Mouse (Mus musculus) C2C12 (cell line): Measurements from ENCODE around the gene Sdk1. TPM values are rescaled to one million over a fixed set of nuclear protein-coding genes. Genes with fewer than 3 reads are reported as not detected.

Experiments used
- H3K27me3 ChIP-seq: one replicate; pipeline ENCODE4 v1.6.1; 2011; ENCODE audit not compliant: control insufficient read depth, insufficient read depth, insufficient read length
- H3K36me3 ChIP-seq: one replicate; pipeline ENCODE4 v1.6.1; 2011; ENCODE audit not compliant: control insufficient read depth, insufficient read depth
- H3K4me3 ChIP-seq: one replicate; pipeline ENCODE4 v1.5.1; 2011; ENCODE audit warnings: mild to moderate bottlenecking, control low read depth; ENCODE audit not compliant: poor library complexity, insufficient read depth, severe bottlenecking
- H3K79me2 ChIP-seq: one replicate; pipeline ENCODE4 v1.6.1; 2011; ENCODE audit not compliant: control insufficient read depth, insufficient read depth
- H3K79me3 ChIP-seq: one replicate; pipeline ENCODE4 v1.6.1; 2011; ENCODE audit warnings: low read depth, control low read depth
- H3ac ChIP-seq: one replicate; pipeline ENCODE3; 2011; ENCODE audit warnings: low read depth; ENCODE audit not compliant: control insufficient read depth, insufficient read length
- CEBPB ChIP-seq: IDR thresholded peaks from one replicate; pipeline ENCODE4 v1.6.1; 2011; ENCODE audit warnings: low read depth, mild to moderate bottlenecking, control low read depth, moderate library complexity
- CTCF ChIP-seq: IDR thresholded peaks from one replicate; pipeline ENCODE4 v1.5.1; 2011; ENCODE audit not compliant: control insufficient read depth, insufficient read depth, insufficient read length
- FOSL1 ChIP-seq: IDR thresholded peaks from one replicate; pipeline ENCODE4 v1.8.0; 2011; ENCODE audit warnings: mild to moderate bottlenecking, low read length; ENCODE audit not compliant: poor library complexity, insufficient read depth, severe bottlenecking
- MAX ChIP-seq: IDR thresholded peaks from one replicate; pipeline ENCODE4 v1.6.1; 2011; ENCODE audit warnings: mild to moderate bottlenecking, control low read depth
- MYOD1 ChIP-seq: IDR thresholded peaks from one replicate; pipeline ENCODE4 v1.6.1; 2011; ENCODE audit warnings: low read depth; ENCODE audit not compliant: control insufficient read depth, insufficient read length
- MYOG ChIP-seq: IDR thresholded peaks from one replicate; pipeline ENCODE4 v1.6.1; 2011; ENCODE audit not compliant: control insufficient read depth, insufficient read length; ENCODE audit errors: extremely low read depth
- USF1 ChIP-seq: IDR thresholded peaks from one replicate; pipeline ENCODE4 v1.6.1; 2011; ENCODE audit warnings: low read depth, mild to moderate bottlenecking, control low read depth, moderate library complexity
- polyA plus RNA-seq: library from polyadenylated mRNA; unstranded; fragments of >200 nt; fragmentation: generic; extraction: Trizol; gene quantifications from one replicate; pipeline ENCODE4 v1.2.1, GENCODE M21; 2012; ENCODE audit warnings: missing spikeins

Sdk1 gene
- polyA plus RNA-seq, 1 experiment = 0.61 TPM

DNA sequence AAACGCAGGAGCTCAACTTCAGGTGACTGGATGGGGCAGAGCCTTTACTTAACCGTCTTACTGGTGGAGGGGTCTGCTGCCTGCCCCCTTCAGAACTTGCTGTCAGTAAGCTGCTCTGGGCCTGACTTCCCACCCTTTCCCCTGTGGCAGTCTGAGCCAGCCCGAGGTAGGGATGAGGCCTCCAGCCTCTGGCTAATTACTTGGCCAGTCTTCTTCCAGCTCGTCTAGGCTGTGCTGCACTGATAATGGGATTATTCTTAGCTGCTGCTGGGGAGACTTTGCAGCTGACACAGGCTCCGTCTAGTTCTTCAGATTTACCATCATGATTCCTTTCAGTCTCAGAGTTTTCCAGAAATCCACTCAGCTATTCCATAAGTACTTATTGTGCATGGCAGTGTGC is 104.2 kb downstream of the Sdk1 start:
- Histone ChIP-seq H3K79me3 (no peaks in the 10 kb centered on the region), H3K27me3 (no peaks in the 10 kb centered on the region), H3K4me3 (no peak overlapping the region), H3K36me3 (no peaks in the 10 kb centered on the region), H3ac (no peak overlapping the region), H3K79me2 (no peaks in the 10 kb centered on the region)
- TF ChIP-seq MAX (no peak), FOSL1 (no peak), CEBPB (no peak), MYOG (no peak), CTCF (no peak), MYOD1 (no peak), USF1 (no peak)

DNA sequence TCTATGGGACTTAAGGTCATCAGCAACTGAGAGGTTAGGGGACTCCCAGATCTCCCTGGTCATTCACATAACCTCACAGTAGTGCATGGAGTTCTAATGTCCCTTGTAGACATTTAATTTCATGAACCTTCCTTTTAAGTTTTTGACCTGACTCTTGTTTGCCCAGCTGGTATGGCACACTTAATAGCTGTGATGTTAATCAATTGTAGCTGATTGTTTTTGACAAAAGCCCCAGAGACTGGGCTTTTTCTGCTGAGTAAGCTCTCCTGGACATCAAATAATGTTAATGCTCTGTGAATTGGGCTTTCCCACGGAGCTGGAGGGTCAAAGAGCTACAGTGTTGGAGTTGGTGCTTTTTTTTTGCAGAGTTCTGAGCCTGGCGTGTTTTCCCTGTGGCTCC is 121.4 kb downstream of the Sdk1 start:
- no peak for TF ChIP-seq MYOD1
- TF ChIP-seq CTCF = no peak
- no peak for TF ChIP-seq MYOG
- TF ChIP-seq FOSL1 = no peak
- no peak for TF ChIP-seq MAX
- TF ChIP-seq CEBPB = no peak
- no peak for TF ChIP-seq USF1
- no peak overlapping the region for H3K4me3 ChIP-seq
- H3K36me3 ChIP-seq = no peaks in the 10 kb centered on the region
- no peak overlapping the region for H3ac ChIP-seq
- no peaks in the 10 kb centered on the region for H3K27me3 ChIP-seq
- H3K79me2 ChIP-seq = no peaks in the 10 kb centered on the region
- no peaks in the 10 kb centered on the region for H3K79me3 ChIP-seq

DNA sequence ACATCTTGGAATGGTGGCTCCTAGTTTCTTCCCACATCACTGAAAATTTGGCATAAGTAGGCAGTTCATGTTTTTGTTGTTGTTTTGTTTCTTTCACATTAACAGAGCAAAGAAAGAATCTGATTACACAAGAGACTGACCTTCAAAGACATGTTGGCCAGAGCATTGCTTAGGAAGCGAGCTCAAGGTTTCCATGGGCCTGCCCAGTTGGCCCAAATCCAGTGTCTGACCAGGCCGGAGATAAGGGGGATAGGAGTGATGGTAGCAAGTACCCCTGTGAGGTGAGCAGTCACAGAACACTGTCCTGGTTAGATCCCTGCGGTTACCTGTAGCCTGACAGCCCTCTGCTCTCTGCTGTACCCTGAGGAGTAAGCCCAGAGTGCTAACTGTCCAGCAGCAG is 122.7 kb downstream of the Sdk1 start:
- no peak overlapping the region for H3ac ChIP-seq

DNA sequence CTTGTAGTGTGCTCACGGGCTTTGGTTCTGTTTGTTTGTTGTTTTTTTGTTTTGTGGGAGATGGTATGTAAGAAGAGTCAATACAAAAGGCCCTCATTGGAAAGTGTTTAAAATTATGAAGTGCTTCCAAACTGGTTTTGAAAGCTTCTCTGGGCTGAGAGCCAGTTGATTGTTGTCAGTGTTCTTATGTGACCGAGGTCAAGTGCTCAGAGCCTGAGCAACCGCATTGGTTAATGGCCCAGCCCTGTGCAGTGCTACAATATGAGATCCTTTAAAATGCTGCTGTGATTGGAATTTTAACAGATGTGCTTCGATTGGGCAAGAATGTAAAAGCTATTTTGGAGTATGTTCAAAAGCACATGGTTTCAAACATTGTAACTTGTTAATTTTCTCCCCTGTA is 127.3 kb downstream of the Sdk1 start:
- no peaks in the 10 kb centered on the region for H3K79me2 ChIP-seq
- H3K27me3 ChIP-seq = no peaks in the 10 kb centered on the region
- TF ChIP-seq CEBPB = no peak
- no peak for TF ChIP-seq MYOD1
- TF ChIP-seq MAX = no peak
- no peak for TF ChIP-seq CTCF
- no peak for TF ChIP-seq MYOG
- TF ChIP-seq FOSL1 = no peak
- TF ChIP-seq USF1 = no peak
- H3K4me3 ChIP-seq = no peak overlapping the region
- no peak overlapping the region for H3ac ChIP-seq
- no peaks in the 10 kb centered on the region for H3K36me3 ChIP-seq
- H3K79me3 ChIP-seq = no peaks in the 10 kb centered on the region

More for the DNA sequence above, 122.7 kb downstream of the Sdk1 start:
- Histone ChIP-seq H3K36me3 (no peaks in the 10 kb centered on the region), H3K27me3 (no peaks in the 10 kb centered on the region), H3K79me2 (no peaks in the 10 kb centered on the region), H3K4me3 (no peak overlapping the region), H3K79me3 (no peaks in the 10 kb centered on the region)
- TF ChIP-seq MYOD1 = no peak
- TF ChIP-seq MYOG = no peak

DNA sequence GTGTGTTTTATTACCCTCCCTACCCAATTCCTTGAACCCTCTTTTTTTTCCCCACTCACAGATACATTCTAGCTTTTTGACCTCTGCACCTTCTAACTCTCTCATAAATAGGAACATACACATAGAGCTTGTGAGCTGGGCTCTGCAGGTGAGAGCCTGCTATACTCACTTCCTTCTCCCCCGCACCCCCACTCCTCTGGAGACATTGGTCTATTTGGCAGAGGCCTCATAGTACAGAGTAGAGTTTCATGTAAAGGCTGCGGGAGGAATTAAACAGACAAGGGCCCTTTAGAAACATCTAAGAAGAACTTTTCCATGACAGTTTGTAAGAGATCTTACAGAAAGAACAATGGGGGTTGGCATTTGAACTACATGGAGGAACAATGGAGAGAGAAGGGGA is 133.5 kb downstream of the Sdk1 start:
- Histone ChIP-seq H3K4me3 (no peak overlapping the region), H3K27me3 (no peaks in the 10 kb centered on the region), H3K79me3 (no peaks in the 10 kb centered on the region), H3K79me2 (no peaks in the 10 kb centered on the region), H3K36me3 (no peaks in the 10 kb centered on the region), H3ac (no peak overlapping the region)
- no peak for TF ChIP-seq CTCF
- no peak for TF ChIP-seq MAX
- no peak for TF ChIP-seq MYOD1
- TF ChIP-seq FOSL1 = no peak
- TF ChIP-seq USF1 = no peak
- no peak for TF ChIP-seq CEBPB
- TF ChIP-seq MYOG = no peak

DNA sequence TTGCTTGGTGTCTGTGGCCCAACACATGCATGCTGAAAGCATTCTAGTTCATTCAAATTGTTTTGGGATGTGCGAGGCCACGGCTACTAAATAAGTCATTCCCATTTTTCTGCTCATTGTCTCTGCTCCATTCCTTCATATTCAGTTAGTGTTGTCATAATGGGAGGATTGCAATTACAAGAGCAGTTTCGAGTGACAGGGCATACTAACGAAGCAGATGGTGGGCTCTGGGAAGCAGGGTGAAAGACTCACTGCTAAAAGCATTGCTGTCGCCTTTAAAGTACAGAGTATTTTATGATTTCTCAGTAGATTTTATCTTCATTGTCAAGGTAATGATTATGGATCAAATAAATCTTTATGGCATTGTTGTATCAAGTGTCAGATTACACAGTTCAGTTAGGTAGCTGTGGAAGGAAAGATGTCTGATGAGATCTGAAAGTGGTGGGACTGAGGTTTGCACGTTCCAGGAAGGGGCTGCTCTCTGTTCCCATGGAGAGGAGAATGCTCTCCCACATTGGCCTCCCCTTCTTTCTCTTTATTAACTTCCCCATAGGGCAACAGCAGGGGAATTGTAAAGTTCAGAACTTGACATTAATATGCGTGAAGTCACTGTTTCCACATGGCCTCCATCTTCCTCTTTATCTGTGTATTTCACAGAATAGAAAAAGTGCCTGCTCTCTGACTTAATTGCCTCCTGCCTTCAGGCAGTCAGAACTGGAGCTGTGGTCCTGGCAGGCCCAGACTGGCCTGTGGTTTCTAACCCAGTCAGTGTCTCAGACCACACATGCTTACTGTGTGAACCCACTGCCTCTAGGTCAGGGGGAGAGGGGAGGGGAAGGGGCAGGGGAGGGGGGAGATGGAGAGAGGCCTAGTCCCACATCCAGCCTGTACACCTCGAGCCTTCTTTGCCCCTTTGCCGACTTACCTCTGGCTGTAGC is 138.8 kb downstream of the Sdk1 start:
- Histone ChIP-seq H3K27me3 (no peaks in the 10 kb centered on the region), H3K79me2 (no peaks in the 10 kb centered on the region), H3K4me3 (no peak overlapping the region), H3K36me3 (no peaks in the 10 kb centered on the region), H3K79me3 (no peaks in the 10 kb centered on the region), H3ac (no peak overlapping the region)
- TF ChIP-seq MYOG = no peak
